Mouse (Mus musculus) MN1 (cell line): ENCODE measurements around the gene Zc3hc1.

Experiments used
- DNase-seq: peaks from one replicate; pipeline ENCODE4 v3.0.0-alpha.2; 2016; ENCODE audit warnings: low spot score

The Zc3hc1 gene

DNA sequence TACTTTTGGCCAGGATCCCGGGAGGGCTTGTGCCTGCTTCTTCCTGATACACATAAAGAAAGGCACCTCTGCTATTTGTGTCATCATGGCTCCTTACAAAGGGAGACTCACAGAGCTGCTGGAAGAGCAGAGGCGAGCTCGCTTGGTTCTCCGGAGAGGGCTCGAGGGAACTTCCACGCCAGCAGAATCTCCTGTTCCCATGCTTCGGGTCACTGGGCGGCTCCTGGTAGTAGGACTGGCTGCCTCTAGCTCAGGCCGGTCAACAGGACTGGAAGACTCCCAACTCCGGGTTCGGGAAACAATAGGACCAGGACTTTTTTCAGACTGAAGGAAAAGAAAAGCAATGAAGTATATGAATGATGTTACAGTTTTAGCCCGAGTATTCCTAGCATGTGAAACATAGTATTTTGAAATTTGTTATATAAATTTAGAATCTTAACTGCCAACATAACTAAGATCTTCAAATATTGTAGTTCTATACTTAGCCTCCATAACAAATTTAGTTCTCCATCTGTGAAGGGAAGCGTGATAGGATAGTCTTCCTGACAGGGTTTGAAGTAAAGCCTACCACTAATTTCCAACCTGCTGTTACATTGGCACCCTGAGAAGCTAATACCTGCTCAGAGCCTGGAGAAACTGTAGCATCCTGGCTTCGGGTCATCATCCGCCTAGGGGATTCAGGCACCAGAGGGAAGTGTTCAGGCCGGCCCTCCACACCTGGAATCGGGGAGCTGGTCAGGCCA is 18.0 kb downstream of the Zc3hc1 start:
- DNase-seq, result no peak

- DNase-seq, result no peak
Measured at GRCm38 (mm10) chr6:30369291-30369690, 21.5 kb downstream of the Zc3hc1 start.

GRCm38 (mm10) chr6:30363808-30364207 is 27.0 kb downstream of the Zc3hc1 start:
- no peak for DNase-seq

DNA sequence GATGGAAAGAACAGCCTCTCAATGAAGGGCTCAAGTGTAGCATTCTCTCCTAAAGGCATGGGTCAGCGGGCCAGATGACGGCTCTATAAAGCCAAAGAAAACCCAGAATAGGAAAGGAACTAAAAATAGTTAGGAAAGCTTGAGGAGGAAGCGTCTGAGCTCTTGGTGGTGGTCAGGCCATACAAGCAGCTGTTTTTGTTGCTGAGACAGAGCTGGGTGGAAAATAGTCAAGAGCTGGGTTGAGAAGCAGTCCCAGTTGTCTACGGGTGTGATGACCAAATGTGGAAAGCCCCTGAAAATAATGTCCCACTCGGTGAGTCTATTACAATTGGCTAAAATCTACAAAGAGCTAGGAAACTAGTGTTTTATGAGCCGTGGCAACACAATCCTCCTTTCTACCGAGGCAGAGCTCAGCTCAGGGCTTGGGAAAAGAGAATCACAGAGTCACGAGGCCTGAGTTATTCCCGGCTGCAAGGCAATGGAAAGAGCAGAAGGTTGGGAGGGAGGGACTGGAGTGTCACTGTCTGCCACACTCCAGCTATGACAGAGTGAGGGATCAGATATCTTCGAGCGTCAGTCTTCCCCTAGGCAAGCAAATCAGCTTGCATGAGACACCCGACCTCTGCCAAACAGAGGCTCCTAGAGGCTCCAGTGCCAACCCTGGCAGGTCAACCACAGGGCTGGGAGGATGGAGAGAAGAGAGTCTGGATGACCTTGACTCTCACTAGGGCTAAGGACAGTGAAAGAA is 30.9 kb downstream of the Zc3hc1 start:
- DNase-seq, result no peak

- DNase-seq, result peak; percentile 85
Measured at GRCm38 (mm10) chr6:30357561-30358177, 33.2 kb downstream of the Zc3hc1 start.

- no peak for DNase-seq
Measured at GRCm38 (mm10) chr6:30356680-30357079, 34.1 kb downstream of the Zc3hc1 start.

- DNase-seq, result no peak
Measured at GRCm38 (mm10) chr6:30356161-30356560, 34.7 kb downstream of the Zc3hc1 start.

- peak; percentile 67 for DNase-seq
Measured at GRCm38 (mm10) chr6:30355701-30356100, 35.1 kb downstream of the Zc3hc1 start.

GRCm38 (mm10) chr6:30354760-30355159 is 36.1 kb downstream of the Zc3hc1 start:
- DNase-seq, result no peak

- no peak for DNase-seq
Measured at GRCm38 (mm10) chr6:30353661-30354060, 37.2 kb downstream of the Zc3hc1 start.

- DNase-seq, result no peak
Measured at GRCm38 (mm10) chr6:30352762-30353161, 38.1 kb downstream of the Zc3hc1 start.

DNA sequence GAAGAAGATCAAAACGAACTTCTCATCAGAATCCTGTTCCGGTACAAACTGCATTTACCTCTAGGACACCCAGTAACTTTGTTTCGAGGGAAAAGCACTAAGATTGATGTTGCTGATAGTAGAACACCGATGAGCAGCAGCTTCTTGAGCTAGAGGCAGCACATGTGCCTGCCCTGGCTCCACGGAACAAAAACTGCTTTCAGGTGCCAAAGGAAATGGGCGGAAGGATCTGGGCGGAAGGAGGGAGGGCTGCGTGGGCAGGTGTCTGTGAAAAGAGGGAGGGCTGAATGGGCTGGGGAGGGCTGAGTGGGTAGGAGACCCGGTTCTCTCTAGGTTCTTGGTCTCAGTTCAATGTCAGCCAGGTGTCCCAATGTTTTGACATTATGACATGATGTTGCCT is 39.5 kb downstream of the Zc3hc1 start:
- no peak for DNase-seq

DNA sequence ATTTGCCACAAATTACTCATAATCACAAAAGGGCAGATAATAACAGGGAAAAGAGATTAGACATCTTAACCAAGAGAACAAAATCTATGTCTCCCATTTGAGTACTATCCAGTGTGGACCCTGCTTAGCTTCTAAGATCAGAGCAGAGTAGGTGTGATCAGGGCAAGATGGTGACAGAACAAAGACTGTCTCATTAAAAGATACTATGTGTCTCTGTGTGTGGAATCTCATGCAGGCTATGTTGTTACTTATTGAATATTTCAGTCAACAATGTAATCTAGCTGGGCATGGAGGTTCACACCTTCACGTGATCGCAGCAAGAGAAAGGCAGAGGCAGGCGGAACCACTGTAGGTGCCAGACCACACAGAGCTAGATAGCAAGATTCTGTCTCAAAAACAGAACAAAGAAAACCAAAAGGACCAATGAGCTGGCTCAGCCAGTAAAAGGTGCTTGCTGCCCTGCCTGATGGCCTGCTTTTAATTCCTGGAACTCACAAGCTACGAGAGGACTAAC is 43.5 kb downstream of the Zc3hc1 start:
- DNase-seq, result no peak

- peak; percentile 22 for DNase-seq
Measured at GRCm38 (mm10) chr6:30346737-30347136, 44.1 kb downstream of the Zc3hc1 start.

GRCm38 (mm10) chr6:30344032-30344431 is 46.8 kb downstream of the Zc3hc1 start:
- peak; percentile 37 for DNase-seq

GRCm38 (mm10) chr6:30340231-30340873 is 50.5 kb downstream of the Zc3hc1 start:
- no peak for DNase-seq

DNA sequence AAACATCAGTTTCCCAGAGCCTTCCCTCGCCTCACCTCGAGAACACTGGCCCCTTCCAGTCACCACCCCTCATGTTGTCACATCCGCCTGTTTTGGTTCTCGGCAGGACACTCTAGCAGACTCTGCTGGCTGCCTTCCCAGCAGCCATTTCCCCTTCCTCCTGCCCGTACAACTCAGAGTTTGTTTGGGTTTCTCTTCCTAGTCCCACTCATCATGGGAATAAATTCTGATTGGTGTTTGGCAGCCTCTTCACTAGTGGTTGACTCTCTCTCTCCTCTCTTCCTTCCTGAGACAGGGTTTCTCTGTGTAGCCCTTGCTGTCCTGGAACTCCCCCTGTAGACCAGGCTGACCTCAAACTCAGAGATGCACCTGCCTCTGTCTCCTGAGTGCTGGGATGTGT is 53.9 kb downstream of the Zc3hc1 start:
- DNase-seq, result peak; percentile 56

- DNase-seq, result no peak
Measured at GRCm38 (mm10) chr6:30332262-30332661, 58.6 kb downstream of the Zc3hc1 start.

- no peak for DNase-seq
Measured at GRCm38 (mm10) chr6:30330706-30331105, 60.1 kb downstream of the Zc3hc1 start.

- DNase-seq, result no peak
Measured at GRCm38 (mm10) chr6:30325932-30326501, 64.8 kb downstream of the Zc3hc1 start.

- DNase-seq, result no peak
Measured at GRCm38 (mm10) chr6:30321002-30321401, 69.8 kb downstream of the Zc3hc1 start.

GRCm38 (mm10) chr6:30319216-30319615 is 71.6 kb downstream of the Zc3hc1 start:
- DNase-seq, result no peak
